Mouse (Mus musculus) olfactory bulb, adult 2 months (tissue): ENCODE data around the gene Ranbp9.

Experiments
- CTCF ChIP-seq: fragments of 200-500 bp; IDR thresholded peaks from 2 replicates; pipeline ENCODE4 v1.5.1; 2012; ENCODE audit warnings: low read depth, mild to moderate bottlenecking, low read length, moderate library complexity; ENCODE audit not compliant: insufficient read depth
- POLR2A ChIP-seq: fragments of 200-500 bp; IDR thresholded peaks from 2 replicates; pipeline ENCODE4 v1.6.1; 2012; ENCODE audit warnings: mild to moderate bottlenecking, low read depth, low read length, moderate library complexity; ENCODE audit not compliant: insufficient read depth

GRCm38 (mm10) chr13:43530129-43530831 lies 49.2 kb upstream of the Ranbp9 start:
- TF ChIP-seq CTCF = no peak
- TF ChIP-seq POLR2A = no peak
